Mouse (Mus musculus): Measurements from ENCODE around the gene Plekha4.

DNA sequence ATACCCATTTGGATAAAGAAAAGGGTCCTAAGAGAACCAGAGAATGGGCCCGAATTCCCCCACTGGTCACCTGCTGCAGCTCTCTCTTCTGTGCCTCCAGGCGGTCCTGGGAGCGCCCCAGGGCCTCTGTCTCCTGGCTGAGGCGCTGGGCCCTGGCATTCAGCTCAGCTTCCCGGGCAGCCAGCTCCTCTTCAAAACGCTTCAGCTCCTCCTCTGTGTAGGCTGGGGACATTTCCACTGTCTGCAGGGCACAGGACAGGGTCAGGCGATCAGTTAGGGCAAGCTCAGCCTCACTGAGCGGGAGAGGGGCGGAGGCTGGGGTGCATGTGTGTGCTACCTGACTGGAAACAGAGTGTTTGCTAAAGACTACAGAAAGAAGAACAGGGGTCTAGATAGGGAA, 31.6 kb upstream of the Plekha4 start:
- TF ChIP-seq CTCF (IDR thresholded peaks at IDR 0.05; ENCODE audit: low read depth) (no peak), EP300 (IDR thresholded peaks at IDR 0.05; ENCODE audit: low read depth) (no peak)

All from liver, postnatal 0 days (tissue).